Mouse (Mus musculus) embryonic facial prominence, embryonic 13.5 days (tissue): ENCODE data around the gene Cpsf4l. TPM values are rescaled to one million over a fixed set of nuclear protein-coding genes. Genes with fewer than 3 reads are reported as not detected.

Source experiments
- ATAC-seq: fragments of 200-750 bp; cut with Nextera tagmentation; 2 replicates; pipeline ENCODE4 v1.8.0; 2017; ENCODE audit warnings: low read depth; ENCODE audit not compliant: insufficient number of reproducible peaks, insufficient read depth, low FRiP score, low TSS enrichment
- H3K27ac ChIP-seq: fragments of 300-500 bp; sonication (generic); 2 replicates; pipeline ENCODE4 v1.5.1; 2015; ENCODE audit warnings: moderate library complexity, mild to moderate bottlenecking, inconsistent platforms
- H3K27me3 ChIP-seq: fragments of 300-500 bp; sonication (generic); 2 replicates; pipeline ENCODE4 v1.6.1; 2015; ENCODE audit warnings: mild to moderate bottlenecking, inconsistent platforms
- H3K36me3 ChIP-seq: fragments of 300-500 bp; sonication (generic); 2 replicates; pipeline ENCODE4 v1.6.1; 2015; ENCODE audit warnings: mild to moderate bottlenecking, inconsistent platforms
- H3K4me1 ChIP-seq: fragments of 300-500 bp; sonication (generic); 2 replicates; pipeline ENCODE4 v1.6.1; 2015; ENCODE audit warnings: inconsistent platforms
- H3K4me2 ChIP-seq: fragments of 300-500 bp; sonication (generic); 2 replicates; pipeline ENCODE4 v1.6.1; 2015; ENCODE audit warnings: moderate library complexity, mild to moderate bottlenecking, inconsistent platforms
- H3K4me3 ChIP-seq: fragments of 300-500 bp; sonication (generic); 2 replicates; pipeline ENCODE4 v1.5.1; 2015; ENCODE audit warnings: mild to moderate bottlenecking, inconsistent platforms
- H3K9ac ChIP-seq: fragments of 300-500 bp; sonication (generic); 2 replicates; pipeline ENCODE4 v1.6.1; 2015; ENCODE audit warnings: mild to moderate bottlenecking, inconsistent platforms
- H3K9me3 ChIP-seq: fragments of 300-500 bp; sonication (generic); 2 replicates; pipeline ENCODE4 v1.6.1; 2016; ENCODE audit warnings: inconsistent platforms
- WGBS: fragments of 180-500 bp; shearing (Covaris S2); methylation state at CpG from one replicate; pipeline ENCODE4 v1.1.7; 2015; ENCODE audit warnings: mixed read lengths; 5-methylcytosine and 5-hydroxymethylcytosine counted together
- polyA plus RNA-seq: library from polyadenylated mRNA; unstranded; fragments of >200 nt; fragmentation: Nextera tagmentation; extraction: Ambion mirVana; gene quantifications from 2 replicates; pipeline ENCODE4 v1.2.1, GENCODE M21; 2015

Cpsf4l gene
- polyA plus RNA-seq, 1 experiment from 2014 or later, result 1.7 TPM

DNA sequence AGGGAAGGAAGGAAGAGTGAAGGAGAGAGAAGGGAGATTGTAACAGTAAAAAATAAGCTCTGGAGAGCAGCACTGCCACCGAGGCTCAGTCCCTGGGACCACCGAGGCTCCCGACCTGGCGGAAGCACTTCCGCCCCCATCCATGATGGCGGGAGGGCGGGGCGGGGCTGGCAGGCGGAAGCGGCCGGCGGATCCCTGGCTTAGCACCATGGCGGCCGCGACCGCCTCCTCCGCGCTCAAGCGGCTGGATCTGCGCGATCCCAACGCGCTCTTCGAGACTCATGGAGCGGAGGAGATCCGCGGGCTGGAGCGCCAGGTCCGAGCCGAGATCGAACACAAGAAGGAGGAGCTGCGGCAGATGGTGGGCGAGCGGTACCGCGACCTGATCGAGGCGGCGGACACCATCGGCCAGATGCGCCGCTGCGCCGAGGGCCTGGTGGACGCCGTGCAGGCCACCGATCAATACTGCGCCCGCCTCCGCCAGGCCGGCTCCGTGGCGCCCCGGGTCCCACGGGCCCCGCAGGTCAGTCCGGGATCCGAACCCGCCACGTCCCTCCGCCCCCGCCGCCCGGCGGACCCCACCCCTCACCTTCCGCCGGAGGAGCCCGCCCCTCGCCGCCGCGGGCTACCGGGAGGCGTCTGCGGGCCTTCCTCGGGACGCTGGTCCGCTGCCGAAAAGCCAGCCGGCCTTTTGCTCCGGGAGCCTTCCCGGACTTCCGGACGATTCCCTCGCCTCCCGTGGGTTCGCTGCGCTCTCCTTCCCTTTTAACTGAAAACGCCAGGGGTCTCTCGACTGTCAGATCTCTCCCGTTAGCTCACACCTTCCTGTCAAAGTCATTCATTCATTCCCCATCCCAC lies 60.2 kb downstream of the Cpsf4l start, which contains the start of gene Slc39a11:
Slc39a11 (minus strand) TSS at position 727 of the 858 bp plus-strand sequence.
- peaks cover 32% of the 10 kb centered on the region for H3K36me3 ChIP-seq
- peak; percentile 68 for ATAC-seq
- peak within 1 kb of the TSS; percentile 88 for H3K27ac ChIP-seq
- H3K9ac ChIP-seq, result peak within 1 kb of the TSS; percentile 96
- H3K9me3 ChIP-seq, result no peaks in the 10 kb centered on the region
- H3K27me3 ChIP-seq, result no peaks in the 10 kb centered on the region
- under 1% methylated on average over 74 of the region's 91 CpGs for WGBS
- H3K4me2 ChIP-seq, result peak within 1 kb of the TSS; percentile 65
- H3K4me1 ChIP-seq, result peaks cover 43% of the 10 kb centered on the region
- peak within 1 kb of the TSS; percentile 94 for H3K4me3 ChIP-seq

DNA sequence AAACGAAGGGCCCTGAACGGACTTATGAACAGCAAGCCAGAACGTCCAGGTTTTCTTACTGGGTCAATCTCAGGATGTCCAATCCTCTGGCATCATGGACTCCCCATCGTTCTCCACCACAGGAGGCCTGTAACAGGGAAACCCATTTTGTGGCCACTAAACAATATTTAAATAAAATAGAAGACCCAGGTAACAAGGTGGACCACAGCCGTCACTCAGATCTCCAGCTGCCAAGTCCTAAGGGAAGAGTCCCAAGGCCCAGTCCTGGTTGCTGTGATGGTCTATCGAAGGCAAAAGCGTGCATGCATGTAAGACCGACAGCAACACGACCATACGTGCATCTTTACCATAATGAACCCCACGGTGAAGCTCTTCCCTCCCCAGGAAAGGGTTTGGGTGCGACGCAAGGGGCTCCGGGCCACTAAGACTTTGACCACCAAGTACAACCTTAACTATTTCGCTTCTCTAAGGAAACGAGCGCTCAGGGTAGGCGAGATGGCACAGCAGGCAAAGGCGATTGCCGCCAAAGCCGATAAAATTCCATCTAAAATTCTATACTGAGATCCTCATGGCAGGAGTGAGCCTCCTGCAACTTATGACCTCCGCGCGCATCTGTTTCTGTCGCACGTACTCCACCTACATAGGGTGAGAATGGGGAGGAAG lies 61.0 kb downstream of the Cpsf4l start, which contains the start of gene Cog1:
Cog1 (plus strand) TSS at position 480 of the 663 bp plus-strand sequence.
- H3K9me3 ChIP-seq, result no peaks in the 10 kb centered on the region
- peaks cover 35% of the 10 kb centered on the region for H3K4me1 ChIP-seq
- 38% methylated on average over 26 of the region's 26 CpGs for WGBS
- no peaks in the 10 kb centered on the region for H3K27me3 ChIP-seq
- H3K36me3 ChIP-seq, result peaks cover 24% of the 10 kb centered on the region
- no peak for ATAC-seq
- H3K27ac ChIP-seq, result peak within 1 kb of the TSS; percentile 88
- H3K4me3 ChIP-seq, result peak within 1 kb of the TSS; percentile 94
- peak within 1 kb of the TSS; percentile 65 for H3K4me2 ChIP-seq
- H3K9ac ChIP-seq, result peak within 1 kb of the TSS; percentile 96

Other genes with a start within 250 kb of the Cpsf4l start
- 1.3 and 1.5 TPM in 2 replicates for gene Sstr2, start 90.7 kb downstream of the Cpsf4l start, polyA plus RNA-seq
- 24.3 and 27.4 TPM in 2 replicates for gene Cog1, start 60.8 kb downstream of the Cpsf4l start, polyA plus RNA-seq
- gene Slc39a11, start 59.9 kb downstream of the Cpsf4l start, polyA plus RNA-seq, result 21.3 and 26.3 TPM in 2 replicates
- 49.0 and 50.1 TPM in 2 replicates for gene Fam104a, start 25.9 kb downstream of the Cpsf4l start, polyA plus RNA-seq
- gene D11Wsu47e, start 25.6 kb downstream of the Cpsf4l start, polyA plus RNA-seq, result 23.5 and 24.4 TPM in 2 replicates
- gene Cdc42ep4, start 41.9 kb upstream of the Cpsf4l start, polyA plus RNA-seq, result 108 and 119 TPM in 2 replicates